Mouse (Mus musculus) stomach, embryonic 14.5 days (tissue): ENCODE results near the gene Hist2h3b. TPM values are rescaled to one million over a fixed set of nuclear protein-coding genes. Genes with fewer than 3 reads are reported as not detected.
"Not testable (repeated sequence)": the region's sequence is repeated elsewhere in the genome, so short reads cannot be mapped to it uniquely, and the experiment has no call there.

Source experiments
- ATAC-seq: fragments of 200-750 bp; cut with Nextera tagmentation; 2 replicates; pipeline ENCODE4 v1.8.0; 2017; ENCODE audit warnings: low read depth, moderate TSS enrichment; ENCODE audit not compliant: insufficient number of reproducible peaks, insufficient read depth, low FRiP score
- H3K27ac ChIP-seq: fragments of 300-500 bp; sonication (generic); 2 replicates; pipeline ENCODE4 v1.5.1; 2014; ENCODE audit warnings: mild to moderate bottlenecking, low read length, moderate library complexity, mixed read lengths
- H3K27me3 ChIP-seq: fragments of 300-500 bp; sonication (generic); 2 replicates; pipeline ENCODE4 v1.6.1; 2014; ENCODE audit warnings: low read length, control low read depth, mixed read lengths; ENCODE audit not compliant: control insufficient read depth, insufficient read depth
- H3K36me3 ChIP-seq: fragments of 300-500 bp; sonication (generic); 2 replicates; pipeline ENCODE4 v1.6.1; 2014; ENCODE audit warnings: mild to moderate bottlenecking, control low read depth, low read length, moderate library complexity, mixed read lengths; ENCODE audit not compliant: control insufficient read depth, insufficient read depth
- H3K4me1 ChIP-seq: fragments of 300-500 bp; sonication (generic); 2 replicates; pipeline ENCODE4 v1.6.1; 2014; ENCODE audit warnings: low read length, control low read depth, mixed read lengths; ENCODE audit not compliant: control insufficient read depth, insufficient read depth
- H3K4me2 ChIP-seq: fragments of 300-500 bp; sonication (generic); replicated peaks from 2 replicates; pipeline ENCODE4 v1.6.1; 2014; ENCODE audit warnings: low read depth, low read length, control low read depth
- H3K4me3 ChIP-seq: fragments of 300-500 bp; sonication (generic); 2 replicates; pipeline ENCODE4 v1.5.1; 2014; ENCODE audit warnings: low read depth, low read length, control low read depth
- H3K9ac ChIP-seq: fragments of 300-500 bp; sonication (generic); replicated peaks from 2 replicates; pipeline ENCODE4 v1.6.1; 2014; ENCODE audit warnings: low read depth, mild to moderate bottlenecking, control low read depth, low read length, moderate library complexity, mixed read lengths
- H3K9me3 ChIP-seq: fragments of 300-500 bp; sonication (generic); 2 replicates; pipeline ENCODE4 v1.6.1; 2016; ENCODE audit warnings: low read depth, low read length, control low read depth; ENCODE audit not compliant: control insufficient read depth
- WGBS: fragments of 180-500 bp; shearing (Covaris S2); extraction: QIAGEN DNeasy Blood & Tissue Kit; methylation state at CpG from one replicate; pipeline ENCODE4 v1.1.7; 2014; 5-methylcytosine and 5-hydroxymethylcytosine counted together
- polyA plus RNA-seq: library from polyadenylated mRNA; unstranded; fragments of >200 nt; fragmentation: Nextera tagmentation; extraction: Ambion mirVana; gene quantifications from 2 replicates; pipeline ENCODE4 v1.2.1, GENCODE M21; 2014

The Hist2h3b gene
- polyA plus RNA-seq, 1 experiment from 2014 or later = 80.2 TPM

DNA sequence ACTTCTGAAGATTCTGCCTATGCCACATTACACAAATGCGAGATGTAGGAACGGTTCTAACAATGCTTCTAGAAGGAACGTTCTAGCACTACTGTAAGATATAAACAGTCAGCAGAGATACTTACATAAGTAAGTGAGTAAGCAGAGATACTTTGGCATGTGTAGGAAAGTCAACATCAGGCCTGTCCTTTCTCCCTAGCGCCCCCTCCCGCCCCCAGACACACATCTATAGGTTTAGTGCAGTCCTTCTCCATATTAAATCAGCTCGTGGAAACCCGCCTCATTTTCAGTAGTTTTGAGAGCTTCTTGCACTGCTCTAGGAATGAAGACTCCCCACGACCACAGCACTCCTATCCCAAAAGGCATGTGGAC is 9.0 kb downstream of the Hist2h3b start:
- peak; percentile 37; the same call in 1 of the 2 replicates for ATAC-seq
- peak overlapping the region; percentile 74 for H3K27ac ChIP-seq
- H3K27me3 ChIP-seq = no peaks in the 10 kb centered on the region
- H3K4me3 ChIP-seq = peak overlapping the region; percentile 39
- peak overlapping the region; percentile 72 for H3K4me2 ChIP-seq
- peak overlapping the region; percentile 43 for H3K9ac ChIP-seq
- no peaks in the 10 kb centered on the region for H3K9me3 ChIP-seq
- no peaks in the 10 kb centered on the region for H3K36me3 ChIP-seq
- 10% methylated on average over 8 of the region's 8 CpGs for WGBS
- H3K4me1 ChIP-seq = 0 out of 2 replicates have a peak, but pooled peaks cover 4% of the 10 kb centered on the region

DNA sequence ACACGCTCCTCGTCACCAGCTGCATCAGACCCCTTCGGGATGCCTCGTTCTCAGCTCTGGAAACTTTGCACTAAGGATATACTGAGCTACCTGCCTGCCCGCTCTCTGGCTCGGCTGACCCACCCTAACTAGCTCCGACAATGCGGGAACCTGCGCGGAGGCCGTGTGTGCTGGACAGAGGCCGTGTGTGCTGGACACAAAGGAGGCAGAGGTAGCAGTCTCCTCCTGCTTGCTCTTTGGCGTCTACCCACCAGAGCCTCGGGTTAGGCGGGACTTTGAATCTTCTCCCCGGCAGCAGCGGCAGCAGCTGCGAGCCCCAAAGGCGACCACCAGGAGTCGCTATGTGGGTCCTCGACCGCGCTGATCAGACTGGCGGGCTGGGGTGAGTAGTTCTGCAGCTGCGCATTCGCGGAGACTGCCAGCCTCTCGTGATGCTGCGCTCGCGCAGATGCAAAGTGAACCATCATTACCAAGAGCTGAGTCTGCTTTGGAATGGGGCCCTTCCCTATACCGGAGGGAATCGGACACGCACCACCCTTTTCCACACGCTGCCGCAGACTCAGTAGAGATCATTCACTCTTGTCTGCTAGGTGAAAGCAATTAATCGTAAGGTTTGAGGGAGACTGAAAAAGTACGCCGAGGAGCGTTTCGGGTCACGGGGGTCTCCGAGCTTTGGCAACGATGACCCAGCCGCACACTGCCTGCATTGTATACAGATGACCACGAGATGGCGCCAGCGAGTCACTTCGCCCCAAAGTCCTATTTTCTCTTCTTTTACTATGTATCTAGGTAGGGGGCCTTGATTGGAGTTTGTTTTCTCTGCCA is 9.6 kb downstream of the Hist2h3b start:
- ATAC-seq = peak; percentile 90
- Histone ChIP-seq H3K4me1 (0 out of 2 replicates have a peak, but pooled peaks cover 7% of the 10 kb centered on the region), H3K27ac (peak overlapping the region; percentile 74), H3K9ac (peak overlapping the region; percentile 43), H3K9me3 (no peaks in the 10 kb centered on the region), H3K36me3 (no peaks in the 10 kb centered on the region), H3K4me2 (peak overlapping the region; percentile 72), H3K27me3 (no peaks in the 10 kb centered on the region), H3K4me3 (peak overlapping the region; percentile 39)
- under 1% methylated on average over 49 of the region's 49 CpGs for WGBS

DNA sequence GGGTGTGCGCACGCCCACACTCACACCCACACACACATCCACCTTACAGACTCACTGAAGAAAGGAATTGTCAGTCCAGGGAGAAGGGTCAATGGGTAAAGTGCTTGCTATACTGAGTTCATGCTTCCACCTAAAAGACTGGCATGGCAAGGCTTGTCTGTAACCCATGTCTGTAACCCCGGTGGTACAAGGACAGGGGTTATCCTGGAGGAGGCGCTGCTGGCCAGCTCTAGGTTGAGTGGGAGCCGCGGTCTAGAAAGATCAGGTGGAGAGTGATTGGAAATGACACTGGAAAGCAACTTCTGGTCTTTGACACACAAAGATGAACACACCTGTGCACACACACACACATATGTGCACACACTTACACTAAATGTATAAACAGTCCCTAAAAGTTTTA is 12.2 kb downstream of the Hist2h3b start:
- H3K4me3 ChIP-seq = no peak overlapping the region
- H3K4me1 ChIP-seq = 0 out of 2 replicates have a peak, but pooled peaks cover 7% of the 10 kb centered on the region
- no peak overlapping the region for H3K4me2 ChIP-seq
- no peaks in the 10 kb centered on the region for H3K27me3 ChIP-seq
- 58% methylated on average over 6 of the region's 6 CpGs for WGBS
- no peaks in the 10 kb centered on the region for H3K9me3 ChIP-seq
- no peak for ATAC-seq
- no peaks in the 10 kb centered on the region for H3K36me3 ChIP-seq
- no peak overlapping the region for H3K9ac ChIP-seq
- no peak overlapping the region for H3K27ac ChIP-seq

DNA sequence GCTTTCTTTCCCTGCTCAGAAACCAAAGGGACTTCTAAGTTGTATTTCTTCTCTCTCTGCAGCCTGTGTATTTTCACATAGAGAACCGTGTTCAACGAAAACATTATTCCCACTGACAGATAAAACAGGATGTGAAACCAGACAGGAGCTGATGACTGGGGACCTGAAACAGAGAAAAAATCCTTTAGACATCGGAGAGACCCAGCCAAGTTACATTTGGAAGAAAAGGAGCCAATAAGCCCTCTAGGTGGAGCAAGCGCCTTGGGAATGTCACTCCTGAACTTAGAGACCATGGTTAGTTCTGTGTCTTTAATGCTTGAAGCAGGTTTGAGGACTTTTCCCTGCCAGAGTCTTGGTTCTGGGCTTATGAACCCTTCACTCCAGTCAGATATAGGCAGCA is 16.0 kb downstream of the Hist2h3b start:
- Histone ChIP-seq H3K36me3 (no peaks in the 10 kb centered on the region), H3K27ac (no peak overlapping the region), H3K9ac (no peak overlapping the region), H3K4me3 (no peak overlapping the region), H3K4me2 (0 out of 2 replicates have a peak overlapping the region, but pooled peaks have one; percentile 1), H3K27me3 (no peaks in the 10 kb centered on the region), H3K9me3 (no peaks in the 10 kb centered on the region), H3K4me1 (0 out of 2 replicates have a peak, but pooled peaks cover 4% of the 10 kb centered on the region)
- 18% methylated on average over 4 of the region's 4 CpGs for WGBS
- ATAC-seq = no peak

DNA sequence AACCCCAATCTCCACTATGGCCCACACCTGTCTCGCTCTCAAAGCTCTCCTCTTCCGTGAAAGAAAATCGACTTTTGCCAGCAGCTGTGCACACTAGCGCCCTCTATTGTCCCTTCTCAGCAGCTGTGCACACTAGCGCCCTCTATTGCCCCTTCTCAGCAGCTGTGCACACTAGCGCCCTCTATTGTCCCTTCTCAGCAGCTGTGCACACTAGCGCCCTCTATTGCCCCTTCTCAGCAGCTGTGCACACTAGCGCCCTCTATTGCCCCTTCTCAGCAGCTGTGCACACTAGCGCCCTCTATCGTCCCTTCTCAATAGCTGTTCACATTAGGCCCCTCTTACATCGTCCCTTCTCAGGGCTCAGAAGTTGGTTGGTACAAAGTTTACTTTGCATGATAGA is 18.9 kb downstream of the Hist2h3b start:
- not testable (repeated sequence) for H3K4me1 ChIP-seq, H3K36me3 ChIP-seq, H3K9me3 ChIP-seq, H3K9ac ChIP-seq, H3K27ac ChIP-seq, H3K4me2 ChIP-seq, H3K27me3 ChIP-seq, H3K4me3 ChIP-seq, ATAC-seq
- 86% methylated on average over 11 of the region's 11 CpGs for WGBS

DNA sequence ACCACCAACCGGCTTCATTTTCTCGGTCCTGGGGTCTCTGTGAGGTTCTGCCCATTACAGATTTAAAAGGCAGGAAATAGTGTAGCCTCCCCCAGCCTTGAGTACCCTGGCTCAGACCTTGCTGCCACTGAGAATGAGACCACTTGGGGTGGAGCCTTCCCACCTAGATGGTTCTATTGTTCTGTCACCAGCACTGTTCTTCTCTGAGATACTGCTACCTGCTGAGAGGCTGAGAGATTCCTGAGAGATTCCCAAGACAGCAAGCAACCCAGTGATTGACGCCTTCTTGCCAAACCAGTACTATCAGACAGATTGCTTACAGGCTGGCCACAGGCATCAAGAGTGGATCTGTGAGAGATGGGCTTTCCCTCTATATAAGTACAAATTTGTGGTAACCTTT is 20.7 kb downstream of the Hist2h3b start:
- Histone ChIP-seq H3K4me3 (no peak overlapping the region), H3K27me3 (no peaks in the 10 kb centered on the region), H3K9me3 (no peaks in the 10 kb centered on the region), H3K27ac (no peak overlapping the region), H3K4me2 (no peak overlapping the region), H3K9ac (no peak overlapping the region), H3K4me1 (no peaks in the 10 kb centered on the region), H3K36me3 (no peaks in the 10 kb centered on the region)
- no peak for ATAC-seq
- WGBS = 59% methylated on average over 3 of the region's 3 CpGs

DNA sequence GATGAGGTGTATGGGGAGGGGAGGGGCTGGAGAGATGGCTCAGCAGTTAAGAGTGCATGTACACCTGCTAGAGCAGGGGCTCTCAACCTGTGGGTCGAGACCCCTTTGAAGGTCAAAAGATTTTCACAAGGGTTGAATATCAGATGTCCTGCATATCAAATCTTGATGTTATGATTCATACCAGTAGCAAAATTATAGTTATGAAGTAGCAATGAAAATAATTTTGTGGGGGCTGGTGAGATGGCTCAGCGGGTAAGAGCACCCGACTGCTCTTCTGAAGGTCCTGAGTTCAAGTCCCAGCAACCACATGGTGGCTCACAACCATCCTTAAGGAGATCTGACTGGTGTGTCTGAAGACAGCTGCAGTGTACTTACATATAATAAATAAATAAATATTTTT is 22.3 kb downstream of the Hist2h3b start:
- H3K27me3 ChIP-seq, H3K27ac ChIP-seq, H3K4me2 ChIP-seq, H3K4me1 ChIP-seq, H3K9me3 ChIP-seq, H3K4me3 ChIP-seq, H3K9ac ChIP-seq, H3K36me3 ChIP-seq, ATAC-seq: not testable (repeated sequence)
- 91% methylated on average over 3 of the region's 3 CpGs for WGBS

DNA sequence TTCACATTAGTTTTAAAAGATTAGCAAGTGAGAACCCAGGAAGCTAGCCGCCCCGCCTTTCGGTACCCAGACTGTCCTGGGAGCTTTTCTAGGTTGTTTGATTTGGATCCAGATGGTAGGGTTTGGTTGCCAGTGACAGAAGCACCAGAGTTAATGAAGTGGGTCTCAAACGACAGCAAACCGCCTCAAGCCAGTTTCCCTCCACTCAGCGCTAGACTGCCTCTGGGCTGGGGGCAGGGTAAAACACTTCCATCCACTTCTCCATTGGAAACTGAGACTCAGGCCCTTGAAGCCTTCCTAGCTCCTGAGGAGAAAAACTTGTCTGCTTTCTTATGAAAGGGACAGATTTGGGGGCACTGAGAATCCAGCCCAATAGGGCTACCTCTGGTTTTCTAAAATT is 24.2 kb downstream of the Hist2h3b start:
- Histone ChIP-seq H3K4me2 (no peak overlapping the region), H3K27ac (no peak overlapping the region), H3K4me3 (no peak overlapping the region), H3K27me3 (no peaks in the 10 kb centered on the region), H3K9me3 (no peaks in the 10 kb centered on the region), H3K4me1 (no peaks in the 10 kb centered on the region), H3K36me3 (no peaks in the 10 kb centered on the region), H3K9ac (no peak overlapping the region)
- ATAC-seq = no peak
- 58% methylated on average over 6 of the region's 6 CpGs for whole genome bisulfite sequencing

DNA sequence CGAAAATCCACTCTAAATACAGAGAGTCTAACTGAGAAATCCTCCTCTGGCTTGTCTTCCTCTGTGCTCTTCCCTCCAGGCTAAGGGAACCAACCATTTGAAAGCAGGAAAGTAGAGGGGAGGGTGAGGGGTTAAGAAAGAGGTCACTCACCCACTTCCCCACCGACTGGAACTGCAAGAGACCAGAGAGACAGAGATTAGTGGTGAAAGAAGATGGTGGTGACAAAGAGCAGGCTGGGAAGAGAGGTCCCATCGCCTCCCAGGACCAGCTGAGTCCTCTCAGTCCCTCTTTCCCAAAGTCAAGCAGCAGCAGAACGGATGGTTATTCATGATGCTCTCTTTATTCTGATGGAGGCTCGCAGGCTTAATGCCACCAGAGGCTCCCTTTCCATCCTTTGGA is 24.9 kb downstream of the Hist2h3b start:
- no peak overlapping the region for H3K9ac ChIP-seq
- no peaks in the 10 kb centered on the region for H3K27me3 ChIP-seq
- no peaks in the 10 kb centered on the region for H3K4me1 ChIP-seq
- no peak for ATAC-seq
- H3K36me3 ChIP-seq = no peaks in the 10 kb centered on the region
- H3K27ac ChIP-seq = no peak overlapping the region
- H3K4me3 ChIP-seq = no peak overlapping the region
- no peak overlapping the region for H3K4me2 ChIP-seq
- no peaks in the 10 kb centered on the region for H3K9me3 ChIP-seq
- 48% methylated on average over 5 of the region's 5 CpGs for WGBS
